Mouse (Mus musculus) CH12.LX (cell line): Measurements from ENCODE around the gene Btg1.

Experiments used
- CTCF ChIP-seq, 2 experiments: IDR thresholded peaks in 1 of 2; conservative IDR thresholded peaks in 1 of 2; 2 replicates each; pipeline ENCODE4 v1.5.1; 2011 to 2012; ENCODE audit warnings: low read depth in 2 of 2, low read length in 2 of 2, improper control_type of control experiment in 1 of 2, inconsistent platforms in 1 of 2, mild to moderate bottlenecking in 1 of 2, moderate library complexity in 1 of 2
- EP300 ChIP-seq: IDR thresholded peaks from 2 replicates; pipeline ENCODE4 v1.6.1; 2011; ENCODE audit warnings: low read length, improper control_type of control experiment
- HCFC1 ChIP-seq: IDR thresholded peaks from 2 replicates; pipeline ENCODE4 v1.6.1; 2012; ENCODE audit warnings: low read depth, mild to moderate bottlenecking, inconsistent platforms, low read length, improper control_type of control experiment
- KAT2A ChIP-seq: IDR thresholded peaks from 2 replicates; pipeline ENCODE4 v1.6.1; 2012; ENCODE audit warnings: low read length, improper control_type of control experiment, inconsistent platforms; ENCODE audit not compliant: insufficient replicate concordance
- POLR2A ChIP-seq: IDR thresholded peaks from 2 replicates; pipeline ENCODE4 v1.6.1; 2011; ENCODE audit warnings: low read depth, mild to moderate bottlenecking, improper control_type of control experiment, low read length
- RCOR1 ChIP-seq: conservative IDR thresholded peaks from 2 replicates; pipeline ENCODE4 v1.6.1; 2012; ENCODE audit warnings: low read depth, mild to moderate bottlenecking, inconsistent platforms, low read length, improper control_type of control experiment
- UBTF ChIP-seq: IDR thresholded peaks from 2 replicates; pipeline ENCODE4 v1.6.1; 2012; ENCODE audit warnings: low read depth, mild to moderate bottlenecking, inconsistent platforms, low read length, improper control_type of control experiment, moderate library complexity
- ZC3H11A ChIP-seq: IDR thresholded peaks from 2 replicates; pipeline ENCODE4 v1.6.1; 2012; ENCODE audit warnings: low read depth, mild to moderate bottlenecking, inconsistent platforms, low read length, improper control_type of control experiment

DNA sequence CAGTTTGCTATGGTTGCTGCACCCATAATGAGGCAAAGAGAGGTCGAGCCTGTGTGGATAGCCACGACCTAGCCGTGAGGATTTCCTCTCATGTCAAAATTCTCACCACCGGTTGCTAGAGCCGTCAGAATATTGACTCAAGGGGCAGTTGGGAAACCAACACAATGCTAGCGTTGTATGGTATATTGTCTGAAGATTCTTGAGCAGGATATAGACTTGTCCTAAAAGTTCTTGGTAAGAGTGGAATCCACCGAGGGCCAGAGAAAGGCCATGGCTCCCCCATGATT lies 12.1 kb downstream of the Btg1 start:
- TF ChIP-seq EP300 (no peak), HCFC1 (no peak), RCOR1 (no peak), KAT2A (no peak), UBTF (no peak), POLR2A (no peak), CTCF (conservative IDR thresholded peaks at IDR 0.05 in 1 of 2, IDR thresholded peaks at IDR 0.05 in 1 of 2; ENCODE audit: low read depth in 2 of 2, low read length in 2 of 2) (no peak), ZC3H11A (no peak)
